10 mouse cellular contexts compared by ENCODE assay signal in the genomic region with DNA sequence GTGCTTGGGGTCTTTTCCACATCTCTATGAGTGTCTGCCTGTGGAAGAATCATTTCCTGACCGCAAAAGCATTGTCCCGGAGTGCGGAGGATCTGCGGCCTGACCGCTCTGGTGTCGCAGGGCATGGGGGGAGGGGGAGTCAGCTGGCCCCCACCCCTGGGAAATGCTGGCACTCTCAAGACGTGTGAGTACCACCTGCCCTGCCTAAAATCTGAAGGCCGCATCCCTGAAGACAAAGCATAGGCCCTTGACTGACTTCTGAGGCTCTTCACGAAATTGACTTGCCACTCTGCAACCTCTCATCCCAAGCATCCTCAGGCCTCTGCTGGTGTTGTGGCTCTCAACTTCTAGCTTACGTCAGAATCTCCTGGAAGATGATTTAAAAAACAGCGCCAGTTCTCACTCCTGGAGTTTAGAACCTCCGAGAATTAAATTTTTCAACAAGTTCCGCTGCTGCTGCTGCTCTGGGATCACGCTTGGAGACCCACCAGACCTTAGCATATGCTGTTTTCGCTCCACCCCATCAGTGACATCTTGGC. TPM values are rescaled to one million over a fixed set of nuclear protein-coding genes. Genes with fewer than 3 reads are reported as not detected.
DNase-seq lines count a peak whose midpoint lies in the region; ATAC-seq and TF ChIP-seq lines count a peak whose summit lies in the region.
"Had no signal": no experiment of that assay in that cellular context is flagged by ENCODE, and none has a peak within 500 bp of the region (broad histone marks: within the 10 kb centered on the region; RNA-seq: fewer than 3 reads in every experiment).

No protein-coding gene starts in this region.

- peak overlapping the region; percentile 98; the same call in 1 of the 2 replicates for H3K9ac ChIP-seq in heart, embryonic 15.5 days
- H3K9ac ChIP-seq in hindbrain, embryonic 13.5 days: peak overlapping the region; percentile 95
- H3K9ac ChIP-seq in midbrain, embryonic 11.5 days (ENCODE audit: low read length): peak overlapping the region; percentile 96

- H3K36me3 ChIP-seq in heart, embryonic 15.5 days: no peaks in the 10 kb centered on the region
- H3K36me3 ChIP-seq in hindbrain, embryonic 13.5 days: no peaks in the 10 kb centered on the region
- no peaks in the 10 kb centered on the region for H3K36me3 ChIP-seq in midbrain, embryonic 11.5 days (ENCODE audit: control insufficient read depth, insufficient read depth, low read length)

- peak overlapping the region; percentile 96 for H3K4me3 ChIP-seq in heart, embryonic 15.5 days
- H3K4me3 ChIP-seq in bone marrow, adult 2 months (replicated peaks; ENCODE audit: control insufficient read depth, low read depth, low read length): peak overlapping the region; percentile 62
- peak overlapping the region; percentile 93 for H3K4me3 ChIP-seq in hindbrain, embryonic 13.5 days
- peak overlapping the region; percentile 94 for H3K4me3 ChIP-seq in midbrain, embryonic 11.5 days (ENCODE audit: low read depth, low read length)

- H3K27me3 ChIP-seq in heart, embryonic 15.5 days: no peaks in the 10 kb centered on the region
- no peaks in the 10 kb centered on the region for H3K27me3 ChIP-seq in hindbrain, embryonic 13.5 days
- no peaks in the 10 kb centered on the region for H3K27me3 ChIP-seq in midbrain, embryonic 11.5 days (ENCODE audit: control insufficient read depth, insufficient read depth, low read length)

- no peak for ATAC-seq in heart, embryonic 15.5 days (replicated peaks; ENCODE audit: insufficient number of reproducible peaks, insufficient read depth, low FRiP score, low read depth)
- ATAC-seq in hindbrain, embryonic 13.5 days (ENCODE audit: low FRiP score): peak; percentile 60
- no peak for ATAC-seq in midbrain, embryonic 11.5 days (ENCODE audit: low FRiP score)
- ATAC-seq in granulocyte monocyte progenitor cell, adult 5-6 weeks (replicated peaks; ENCODE audit: poor library complexity, severe bottlenecking): no peak

- no peaks in the 10 kb centered on the region for H3K9me3 ChIP-seq in heart, embryonic 15.5 days (replicated peaks)
- no peaks in the 10 kb centered on the region for H3K9me3 ChIP-seq in hindbrain, embryonic 13.5 days
- no peaks in the 10 kb centered on the region for H3K9me3 ChIP-seq in midbrain, embryonic 11.5 days (ENCODE audit: control insufficient read depth, low read length)

- 30% methylated on average over 15 of the region's 15 CpGs for WGBS in heart, embryonic 15.5 days
- 38% methylated on average over 15 of the region's 15 CpGs for WGBS in bone marrow, adult 2 months
- 32% methylated on average over 15 of the region's 15 CpGs for WGBS in hindbrain, embryonic 13.5 days
- WGBS in midbrain, embryonic 11.5 days: 33% methylated on average over 15 of the region's 15 CpGs

- H3K4me1 ChIP-seq in heart, embryonic 15.5 days (replicated peaks): peaks cover 30% of the 10 kb centered on the region
- H3K4me1 ChIP-seq in bone marrow, adult 2 months (ENCODE audit: control insufficient read depth, insufficient read depth, low read length): no peaks in the 10 kb centered on the region
- H3K4me1 ChIP-seq in hindbrain, embryonic 13.5 days (replicated peaks): peaks cover 39% of the 10 kb centered on the region
- peaks cover 17% of the 10 kb centered on the region for H3K4me1 ChIP-seq in midbrain, embryonic 11.5 days (ENCODE audit: control insufficient read depth, insufficient read depth, low read length)

- peak overlapping the region; percentile 82 for H3K4me2 ChIP-seq in heart, embryonic 15.5 days
- H3K4me2 ChIP-seq in hindbrain, embryonic 13.5 days: peak overlapping the region; percentile 70
- H3K4me2 ChIP-seq in midbrain, embryonic 11.5 days: peak overlapping the region; percentile 91

- TF ChIP-seq POLR2A in bone marrow, adult 2 months (IDR thresholded peaks at IDR 0.05; ENCODE audit: borderline replicate concordance, control insufficient read depth, low read depth, low read length): no peak

- H3K27ac ChIP-seq in heart, embryonic 15.5 days: no peak overlapping the region
- no peak overlapping the region for H3K27ac ChIP-seq in bone marrow, adult 2 months (ENCODE audit: control insufficient read depth, insufficient read depth, low read depth, low read length, poor library complexity)
- peak overlapping the region; percentile 95; the same call in 1 of the 2 replicates for H3K27ac ChIP-seq in hindbrain, embryonic 13.5 days
- H3K27ac ChIP-seq in midbrain, embryonic 11.5 days (ENCODE audit: low read depth, low read length): no peak overlapping the region

- DNase-seq in heart, adult 8-10 months (ENCODE audit: low spot score): no peak
- DNase-seq in midbrain, embryonic 11.5 days (ENCODE audit: low spot score, missing footprints): no peak
- no peak for DNase-seq in urinary bladder, adult 18-20 months (ENCODE audit: low spot score in 2 of 2)
- DNase-seq in cerebellum, adult 8-10 months: no peak

- TF ChIP-seq CTCF in bone marrow, adult 2 months (IDR thresholded peaks at IDR 0.05; ENCODE audit: control insufficient read depth, insufficient read depth, low read length): no peak

RNA-seq across cellular contexts. Expression of gene Xylt2, which starts 0.4 kb away (rescaled TPM):
- 11.6 and 16.6 TPM in 2 replicates for polyA plus RNA-seq in heart, embryonic 15.5 days (2015; fragmentation: Nextera tagmentation; extraction: Ambion mirVana)
- 10 to 100 TPM in 1 of 4 experiments, 1 to 10 TPM in 3; 5.4 to 10.1 (median 7.3) TPM for total RNA-seq in heart, adult 8-10 months (2022)
- 6.3 and 7.4 TPM in 2 replicates for polyA plus RNA-seq in bone marrow, adult 2 months (2011; ENCODE audit: insufficient read depth, insufficient read length, low replicate concordance, missing spikeins)
- polyA plus RNA-seq in hindbrain, embryonic 13.5 days (2015; fragmentation: Nextera tagmentation; extraction: Ambion mirVana): 12.2 TPM in 2 replicates
- 8.2 and 12.0 TPM in 2 replicates for polyA plus RNA-seq in midbrain, embryonic 11.5 days (2014; fragmentation: Nextera tagmentation; extraction: Ambion mirVana)
- 4.9 and 15.7 TPM in 2 replicates for total RNA-seq in granulocyte monocyte progenitor cell, adult 5-6 weeks (2014; fragmentation: Nextera tagmentation)
- total RNA-seq in granulocyte monocyte progenitor cell, adult 5-6 weeks (2017): 3.9 and 4.8 TPM in 2 replicates

RNA-seq across cellular contexts. Expression of gene Eme1, which starts 23.9 kb away (rescaled TPM):
- polyA plus RNA-seq in heart, embryonic 15.5 days (2015; fragmentation: Nextera tagmentation; extraction: Ambion mirVana): 8.7 and 11.5 TPM in 2 replicates
- total RNA-seq in heart, adult 8-10 months (2022): under 1 TPM in 1 of 4 experiments, not detected in 3; 0.44 TPM
- polyA plus RNA-seq in bone marrow, adult 2 months (2011; ENCODE audit: insufficient read depth, insufficient read length, low replicate concordance, missing spikeins): 9.2 and 15.3 TPM in 2 replicates
- 6.2 and 6.4 TPM in 2 replicates for polyA plus RNA-seq in hindbrain, embryonic 13.5 days (2015; fragmentation: Nextera tagmentation; extraction: Ambion mirVana)
- polyA plus RNA-seq in midbrain, embryonic 11.5 days (2014; fragmentation: Nextera tagmentation; extraction: Ambion mirVana): 46.8 and 47.7 TPM in 2 replicates
- 8.2 and 16.4 TPM in 2 replicates for total RNA-seq in granulocyte monocyte progenitor cell, adult 5-6 weeks (2014; fragmentation: Nextera tagmentation)
- total RNA-seq in granulocyte monocyte progenitor cell, adult 5-6 weeks (2017): 36.4 and 51.6 TPM in 2 replicates

RNA-seq across cellular contexts. Expression of gene Mrpl27, which starts 24.1 kb away (rescaled TPM):
- 122 and 135 TPM in 2 replicates for polyA plus RNA-seq in heart, embryonic 15.5 days (2015; fragmentation: Nextera tagmentation; extraction: Ambion mirVana)
- total RNA-seq in heart, adult 8-10 months (2022): 10 to 100 TPM; 59.3 to 66.6 (median 63.0) TPM
- polyA plus RNA-seq in bone marrow, adult 2 months (2011; ENCODE audit: insufficient read depth, insufficient read length, low replicate concordance, missing spikeins): 24.6 and 30.4 TPM in 2 replicates
- polyA plus RNA-seq in hindbrain, embryonic 13.5 days (2015; fragmentation: Nextera tagmentation; extraction: Ambion mirVana): 144 and 152 TPM in 2 replicates
- polyA plus RNA-seq in midbrain, embryonic 11.5 days (2014; fragmentation: Nextera tagmentation; extraction: Ambion mirVana): 125 and 129 TPM in 2 replicates
- total RNA-seq in granulocyte monocyte progenitor cell, adult 5-6 weeks (2014; fragmentation: Nextera tagmentation): 46.8 and 49.3 TPM in 2 replicates
- 40.0 and 45.7 TPM in 2 replicates for total RNA-seq in granulocyte monocyte progenitor cell, adult 5-6 weeks (2017)

RNA-seq across cellular contexts. Expression of gene Gm11541, which starts 26.6 kb away (rescaled TPM):
- polyA plus RNA-seq in heart, embryonic 15.5 days (2015; fragmentation: Nextera tagmentation; extraction: Ambion mirVana): 0.13 TPM in 1 of 2 replicates, not detected in the other
- not detected for total RNA-seq in heart, adult 8-10 months (2022)
- polyA plus RNA-seq in bone marrow, adult 2 months (2011; ENCODE audit: insufficient read depth, insufficient read length, low replicate concordance, missing spikeins): not detected in 2 replicates
- polyA plus RNA-seq in hindbrain, embryonic 13.5 days (2015; fragmentation: Nextera tagmentation; extraction: Ambion mirVana): 0.09 and 0.12 TPM in 2 replicates
- polyA plus RNA-seq in midbrain, embryonic 11.5 days (2014; fragmentation: Nextera tagmentation; extraction: Ambion mirVana): not detected in 2 replicates
- total RNA-seq in granulocyte monocyte progenitor cell, adult 5-6 weeks (2014; fragmentation: Nextera tagmentation): not detected in 2 replicates
- not detected in 2 replicates for total RNA-seq in granulocyte monocyte progenitor cell, adult 5-6 weeks (2017)
- polyA plus RNA-seq: large intestine, adult 2 months; Patski had no signal

RNA-seq across cellular contexts. Expression of gene Lrrc59, which starts 48.1 kb away (rescaled TPM):
- polyA plus RNA-seq in heart, embryonic 15.5 days (2015; fragmentation: Nextera tagmentation; extraction: Ambion mirVana): 100 and 128 TPM in 2 replicates
- total RNA-seq in heart, adult 8-10 months (2022): 10 to 100 TPM; 25.5 to 31.1 (median 28.2) TPM
- 16.6 and 26.1 TPM in 2 replicates for polyA plus RNA-seq in bone marrow, adult 2 months (2011; ENCODE audit: insufficient read depth, insufficient read length, low replicate concordance, missing spikeins)
- polyA plus RNA-seq in hindbrain, embryonic 13.5 days (2015; fragmentation: Nextera tagmentation; extraction: Ambion mirVana): 155 and 163 TPM in 2 replicates
- 183 and 199 TPM in 2 replicates for polyA plus RNA-seq in midbrain, embryonic 11.5 days (2014; fragmentation: Nextera tagmentation; extraction: Ambion mirVana)
- total RNA-seq in granulocyte monocyte progenitor cell, adult 5-6 weeks (2014; fragmentation: Nextera tagmentation): 142 and 150 TPM in 2 replicates
- 238 and 257 TPM in 2 replicates for total RNA-seq in granulocyte monocyte progenitor cell, adult 5-6 weeks (2017)
